Mouse (Mus musculus) heart, embryonic 15.5 days (tissue): ENCODE data around the gene Drd2. TPM values are rescaled to one million over a fixed set of nuclear protein-coding genes. Genes with fewer than 3 reads are reported as not detected.

Experiments used
- ATAC-seq: fragments of 200-750 bp; cut with Nextera tagmentation; replicated peaks from 2 replicates; pipeline ENCODE4 v1.8.0; 2017; ENCODE audit warnings: low read depth, moderate TSS enrichment; ENCODE audit not compliant: insufficient number of reproducible peaks, insufficient read depth, low FRiP score
- H3K27ac ChIP-seq: fragments of 300-500 bp; sonication (generic); 2 replicates; pipeline ENCODE4 v1.5.1; 2015; ENCODE audit warnings: mild to moderate bottlenecking, inconsistent platforms
- H3K27me3 ChIP-seq: fragments of 300-500 bp; sonication (generic); 2 replicates; pipeline ENCODE4 v1.6.1; 2015; ENCODE audit warnings: inconsistent platforms
- H3K36me3 ChIP-seq: fragments of 300-500 bp; sonication (generic); 2 replicates; pipeline ENCODE4 v1.6.1; 2015; ENCODE audit warnings: mild to moderate bottlenecking, inconsistent platforms
- H3K4me1 ChIP-seq: fragments of 300-500 bp; sonication (generic); replicated peaks from 2 replicates; pipeline ENCODE4 v1.6.1; 2015; ENCODE audit warnings: inconsistent platforms
- H3K4me2 ChIP-seq: fragments of 300-500 bp; sonication (generic); 2 replicates; pipeline ENCODE4 v1.6.1; 2015; ENCODE audit warnings: inconsistent platforms, mild to moderate bottlenecking, moderate library complexity
- H3K4me3 ChIP-seq: fragments of 300-500 bp; sonication (generic); 2 replicates; pipeline ENCODE4 v1.5.1; 2015; ENCODE audit warnings: mild to moderate bottlenecking, inconsistent platforms
- H3K9ac ChIP-seq: fragments of 300-500 bp; sonication (generic); 2 replicates; pipeline ENCODE4 v1.6.1; 2015; ENCODE audit warnings: mild to moderate bottlenecking, inconsistent platforms
- H3K9me3 ChIP-seq: fragments of 300-500 bp; sonication (generic); replicated peaks from 2 replicates; pipeline ENCODE4 v1.6.1; 2016; ENCODE audit warnings: inconsistent platforms
- WGBS: fragments of 180-500 bp; shearing (Covaris S2); methylation state at CpG from one replicate; pipeline ENCODE4 v1.1.7; 2015; ENCODE audit warnings: mixed read lengths; 5-methylcytosine and 5-hydroxymethylcytosine counted together
- polyA plus RNA-seq: library from polyadenylated mRNA; unstranded; fragments of >200 nt; fragmentation: Nextera tagmentation; extraction: Ambion mirVana; gene quantifications from 2 replicates; pipeline ENCODE4 v1.2.1, GENCODE M21; 2015

Drd2 gene
- polyA plus RNA-seq, 1 experiment from 2014 or later, result 0.08 TPM

- no peak for ATAC-seq
- Histone ChIP-seq H3K4me1 (no peaks in the 10 kb centered on the region), H3K27me3 (no peaks in the 10 kb centered on the region), H3K27ac (no peak overlapping the region), H3K9me3 (no peaks in the 10 kb centered on the region), H3K9ac (no peak overlapping the region), H3K36me3 (no peaks in the 10 kb centered on the region), H3K4me3 (no peak overlapping the region), H3K4me2 (no peak overlapping the region)
- 79% methylated on average over 1 of the region's 1 CpGs for WGBS
Observed at GRCm38 (mm10) chr9:49452396-49452795, 112.0 kb downstream of the Drd2 start.

- WGBS, result 71% methylated on average over 3 of the region's 3 CpGs
- Histone ChIP-seq H3K4me2 (no peak overlapping the region), H3K4me3 (no peak overlapping the region), H3K9me3 (no peaks in the 10 kb centered on the region), H3K36me3 (no peaks in the 10 kb centered on the region), H3K4me1 (no peaks in the 10 kb centered on the region), H3K9ac (no peak overlapping the region), H3K27ac (no peak overlapping the region), H3K27me3 (no peaks in the 10 kb centered on the region)
- ATAC-seq, result no peak
Observed at GRCm38 (mm10) chr9:49456136-49456535, 115.7 kb downstream of the Drd2 start.

Other genes with a start within 250 kb of the Drd2 start
- not detected in 2 replicates for gene Gm4894, start 90.1 kb upstream of the Drd2 start, polyA plus RNA-seq
- gene Ankk1, start 86.4 kb downstream of the Drd2 start, polyA plus RNA-seq, result not detected in 2 replicates
- gene Ttc12, start 145.6 kb downstream of the Drd2 start, polyA plus RNA-seq, result 2.1 and 2.7 TPM in 2 replicates